Mouse (Mus musculus) urinary bladder, postnatal 25 days (tissue): ENCODE results near the gene Tarsl2.

Experiments
- DNase-seq: peaks from one replicate; pipeline ENCODE4 v3.0.0; 2022; ENCODE audit warnings: low spot score

Tarsl2 gene

DNA sequence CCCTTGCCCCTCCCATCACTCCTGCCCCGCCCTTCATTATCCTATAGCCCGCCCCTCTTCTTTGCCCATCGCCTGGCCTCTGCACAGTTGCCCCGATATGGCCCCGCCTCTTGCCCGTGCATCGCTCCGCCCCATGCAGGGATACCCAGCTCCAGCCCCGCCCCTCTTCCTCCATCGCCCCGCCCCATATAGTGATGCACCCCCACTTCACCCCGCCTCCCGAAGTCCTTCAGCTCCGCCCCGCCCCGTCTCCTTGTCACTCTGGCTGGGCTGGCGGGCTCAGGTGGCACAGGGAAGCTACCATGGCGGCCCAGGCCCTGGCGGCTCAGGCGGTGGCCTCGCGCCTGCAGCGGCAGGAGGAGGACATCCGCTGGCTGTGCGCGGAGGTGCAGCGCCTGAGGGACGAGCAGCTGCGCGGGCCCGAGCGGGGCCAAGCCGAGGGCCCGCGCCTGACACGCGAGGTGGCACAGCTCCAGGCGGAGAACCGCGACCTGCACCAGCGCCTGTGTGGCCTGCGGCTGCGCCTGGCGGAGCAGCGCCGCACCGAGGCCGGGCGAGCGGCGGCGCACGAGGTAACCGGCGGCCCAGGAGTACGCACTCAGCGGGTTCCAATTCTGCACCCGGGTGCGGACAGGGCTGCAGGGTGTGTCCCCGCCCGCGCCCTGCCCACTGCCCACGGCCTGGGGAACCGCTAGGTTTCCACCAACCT is at the start of gene Tarsl2:
Gene Tarsl2, plus strand, starts transcription at position 256 of the 709 bp plus-strand sequence.
- DNase-seq = peak; percentile 90

DNA sequence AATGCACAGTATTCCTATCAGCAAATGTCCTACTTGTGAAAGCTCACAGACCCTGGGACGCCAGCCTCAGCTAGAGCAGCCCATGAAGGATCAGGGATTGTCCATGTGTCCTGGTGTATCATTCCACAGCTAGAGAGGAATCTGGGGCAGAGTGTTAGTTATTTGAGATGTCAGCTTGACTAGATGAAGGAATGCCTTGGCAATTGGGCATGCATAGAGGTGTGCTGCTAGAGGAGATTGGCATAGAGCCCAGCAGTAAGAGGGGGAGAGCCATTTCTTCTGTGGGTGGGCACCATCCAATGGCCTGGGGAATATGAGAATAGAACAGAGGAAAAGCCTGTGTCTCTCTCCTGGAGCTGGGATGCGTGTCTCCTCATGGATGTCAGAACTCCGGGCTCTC is 38.6 kb upstream of the Tarsl2 start:
- DNase-seq = no peak

DNA sequence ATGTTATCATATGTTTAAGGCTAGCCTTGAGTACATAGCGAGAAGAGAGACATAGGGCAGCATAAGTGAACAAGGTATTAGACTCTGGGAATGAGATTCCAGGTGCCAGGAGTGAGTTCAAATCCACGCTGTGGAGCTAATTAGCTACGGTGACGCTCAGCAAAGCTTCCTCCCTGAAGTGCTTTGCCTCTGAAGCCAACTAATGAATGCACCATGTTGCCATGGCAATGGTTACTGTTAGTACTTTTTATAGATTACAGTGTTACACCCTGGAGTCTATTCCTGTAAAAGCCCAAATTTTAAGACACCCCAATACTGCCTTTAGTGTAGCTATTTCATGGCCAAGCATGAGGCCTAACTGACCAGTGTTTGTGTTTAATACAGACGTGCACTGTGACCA is 37.7 kb upstream of the Tarsl2 start:
- DNase-seq = no peak

DNA sequence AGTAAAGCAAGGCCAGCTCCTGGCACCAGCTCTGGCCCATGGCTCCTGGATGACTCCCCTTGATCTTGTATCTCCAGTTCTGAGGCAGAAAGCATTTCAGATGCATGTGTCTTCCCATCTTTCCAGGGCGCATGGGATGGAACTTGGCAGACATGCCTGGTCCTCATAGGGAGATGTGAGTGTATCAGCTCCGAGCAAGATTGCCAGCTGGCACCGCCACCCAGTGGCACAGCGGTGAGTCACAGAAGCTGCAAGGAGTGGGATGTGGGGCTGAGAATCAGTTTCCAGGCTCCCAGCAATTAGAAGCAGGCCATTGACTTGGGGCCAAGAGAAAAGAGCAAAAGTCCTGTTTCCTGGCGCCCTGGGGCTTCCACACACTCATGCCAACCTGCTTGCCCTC is 34.5 kb upstream of the Tarsl2 start:
- no peak for DNase-seq

DNA sequence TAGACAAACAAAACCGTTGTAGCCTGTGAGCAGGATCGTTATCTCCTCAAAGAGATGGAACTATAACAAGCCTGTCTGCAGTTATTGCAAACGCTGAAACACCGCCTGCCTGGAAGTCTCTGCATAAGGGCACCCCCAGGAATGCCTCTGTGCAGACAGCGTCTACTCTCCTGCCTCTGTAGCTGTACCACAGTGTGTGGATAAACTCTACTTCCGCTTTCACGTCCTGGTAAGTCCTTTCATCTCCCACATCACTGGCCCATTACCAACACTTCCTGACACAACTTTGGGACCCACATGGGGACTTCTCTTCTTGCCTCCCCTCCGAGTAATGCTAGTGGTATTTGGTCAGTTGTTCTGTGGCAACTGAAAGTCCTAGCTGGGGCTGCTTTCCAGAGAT is 34.0 kb upstream of the Tarsl2 start:
- no peak for DNase-seq

DNA sequence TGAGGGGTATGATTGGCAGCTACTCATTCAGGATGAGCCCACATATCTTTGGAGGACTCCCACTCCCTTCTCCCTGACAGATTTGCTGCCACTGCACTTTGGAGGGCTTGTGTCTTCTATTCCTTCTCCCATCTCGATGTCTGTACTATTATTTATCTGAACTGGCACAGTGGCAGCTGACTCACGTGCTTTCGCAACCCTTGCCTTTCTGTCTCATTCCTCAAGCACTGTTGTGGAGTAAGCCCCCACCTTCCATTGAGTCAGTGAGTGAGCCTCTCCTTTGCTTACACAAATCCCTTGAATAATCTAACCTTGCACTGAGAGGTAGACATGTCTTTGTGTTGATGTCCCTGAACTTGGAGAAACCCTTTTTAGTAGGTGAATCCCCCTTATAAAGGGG is 33.4 kb upstream of the Tarsl2 start:
- DNase-seq = no peak

DNA sequence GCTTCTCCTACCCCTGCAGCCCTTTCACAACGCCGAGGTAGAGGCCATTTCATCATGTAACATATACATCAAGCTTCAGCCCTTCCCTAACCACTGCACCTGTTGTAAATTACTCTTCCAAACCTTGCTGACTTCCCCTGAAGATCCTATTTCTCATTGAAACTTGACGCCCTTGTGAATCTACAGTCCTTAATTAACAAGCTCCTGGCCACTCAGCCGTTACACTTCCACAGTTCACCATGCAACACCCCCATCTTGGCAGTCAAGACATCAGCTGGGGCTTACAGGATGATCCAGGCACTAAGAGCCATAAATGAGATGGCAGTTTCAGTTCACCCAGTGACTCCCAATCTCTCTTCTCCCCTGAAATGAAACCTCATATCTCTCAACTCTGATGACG is 31.0 kb upstream of the Tarsl2 start:
- no peak for DNase-seq

DNA sequence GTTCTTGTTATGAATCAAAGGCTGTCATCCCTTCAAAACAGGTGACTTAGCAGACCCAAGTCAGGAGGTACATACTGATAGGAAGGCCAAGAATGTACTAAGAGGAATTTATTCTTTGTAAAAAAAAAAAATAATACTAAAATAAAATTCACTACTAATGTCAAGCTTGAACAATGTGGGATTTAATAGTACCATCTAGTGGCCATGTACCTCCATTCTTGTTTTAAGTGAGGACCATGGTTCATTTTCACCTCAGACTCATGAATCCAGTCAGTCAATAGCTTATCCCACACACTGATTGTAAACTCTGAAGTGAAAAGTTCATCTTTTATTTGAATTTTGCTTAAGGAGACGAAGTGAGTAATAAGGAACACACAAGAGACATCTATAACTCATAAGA is 25.9 kb upstream of the Tarsl2 start:
- DNase-seq = no peak

DNA sequence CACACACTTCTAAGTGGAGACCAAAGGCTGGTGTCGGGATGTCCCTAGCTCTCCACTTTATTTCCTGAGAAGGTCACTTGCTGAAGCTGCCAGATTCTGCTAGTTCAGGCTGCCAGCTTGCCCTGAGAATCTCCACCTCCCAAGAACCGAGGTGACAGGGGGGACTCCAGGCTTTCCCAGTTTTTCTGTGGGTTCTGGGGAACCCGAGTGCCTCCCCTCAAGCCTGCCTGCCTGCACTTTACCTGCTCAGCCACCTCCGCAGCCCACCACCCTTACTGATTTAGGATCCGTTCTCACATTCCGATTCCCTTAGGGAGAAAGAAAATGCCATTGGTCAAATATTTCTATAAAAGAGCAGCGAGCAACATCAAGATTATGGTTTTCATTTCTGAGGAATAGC is 24.0 kb upstream of the Tarsl2 start:
- no peak for DNase-seq

DNA sequence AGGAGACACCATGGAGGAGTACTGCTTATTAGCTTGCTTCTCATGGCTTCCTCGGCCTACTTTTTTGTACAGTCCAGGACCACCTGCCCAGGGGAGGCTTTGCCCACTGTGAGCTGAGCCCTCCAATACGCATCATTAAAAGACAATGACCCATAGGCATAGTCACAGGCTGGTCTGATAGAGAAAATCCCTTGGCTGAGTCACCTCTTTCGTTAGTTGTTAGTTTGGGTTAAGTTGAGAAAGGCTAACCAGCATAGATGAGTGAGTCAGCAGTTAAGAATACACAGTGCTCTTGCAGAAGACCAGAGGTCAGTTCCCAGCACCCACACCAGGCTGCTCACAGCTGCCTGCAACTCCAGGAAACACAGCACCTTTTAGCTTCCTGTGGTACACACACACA is 21.4 kb upstream of the Tarsl2 start:
- DNase-seq = no peak

DNA sequence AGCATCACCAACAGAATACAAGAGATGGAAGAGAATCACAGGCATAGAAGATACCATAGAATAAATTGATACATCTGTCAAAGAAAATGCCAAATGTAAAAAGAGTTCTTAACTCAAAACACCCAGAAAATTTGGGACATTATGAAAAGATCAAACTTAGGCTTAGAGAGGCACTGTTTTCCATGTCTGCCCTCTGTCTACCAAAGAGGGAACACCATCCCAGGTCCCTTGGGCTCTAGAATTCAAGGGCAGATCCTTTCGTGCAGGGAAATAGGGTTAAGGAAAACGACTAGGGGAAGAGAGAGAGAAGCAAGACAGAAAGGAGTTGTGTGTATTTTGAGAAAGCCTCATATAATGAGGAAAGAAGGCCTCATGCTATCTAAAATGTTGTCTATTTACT is 19.2 kb upstream of the Tarsl2 start:
- no peak for DNase-seq

DNA sequence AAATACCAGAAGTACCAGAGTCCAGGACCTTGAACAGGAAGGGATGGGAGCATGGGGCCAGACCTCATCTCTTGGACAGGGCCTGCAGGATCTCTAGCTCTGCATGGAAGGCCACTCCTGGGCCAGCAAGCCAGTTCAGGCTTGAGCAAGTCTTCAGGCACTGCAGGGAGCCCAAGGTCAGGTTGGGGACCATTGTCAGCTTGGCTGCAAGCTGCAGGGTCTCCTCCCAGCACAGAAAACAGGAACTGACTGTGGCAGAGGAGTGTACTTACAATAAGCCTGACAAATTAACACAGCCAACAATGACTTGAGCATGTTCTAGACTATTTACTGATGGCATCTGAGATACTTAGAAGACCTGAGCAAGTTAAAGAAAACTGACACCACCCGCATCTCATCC is 14.9 kb upstream of the Tarsl2 start:
- no peak for DNase-seq

DNA sequence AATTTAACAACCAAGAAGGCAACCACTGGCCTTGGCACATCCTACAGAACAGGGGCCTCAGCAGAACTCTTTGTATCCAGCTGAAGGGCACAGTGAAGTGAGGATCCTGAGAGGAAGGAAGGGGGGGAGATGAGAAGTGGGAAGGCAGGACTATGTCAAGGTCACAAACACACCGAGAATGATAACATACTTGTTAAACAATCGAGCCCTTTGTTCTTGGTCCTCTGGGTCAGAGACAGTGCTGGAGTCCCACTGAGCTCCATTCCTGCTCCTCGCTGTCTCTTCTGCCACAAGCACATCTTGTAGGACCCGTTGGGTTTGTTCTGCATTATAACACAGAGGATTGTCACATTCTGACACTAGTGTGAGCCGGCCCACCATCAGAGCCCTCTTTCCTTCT is 14.0 kb upstream of the Tarsl2 start:
- DNase-seq = no peak

DNA sequence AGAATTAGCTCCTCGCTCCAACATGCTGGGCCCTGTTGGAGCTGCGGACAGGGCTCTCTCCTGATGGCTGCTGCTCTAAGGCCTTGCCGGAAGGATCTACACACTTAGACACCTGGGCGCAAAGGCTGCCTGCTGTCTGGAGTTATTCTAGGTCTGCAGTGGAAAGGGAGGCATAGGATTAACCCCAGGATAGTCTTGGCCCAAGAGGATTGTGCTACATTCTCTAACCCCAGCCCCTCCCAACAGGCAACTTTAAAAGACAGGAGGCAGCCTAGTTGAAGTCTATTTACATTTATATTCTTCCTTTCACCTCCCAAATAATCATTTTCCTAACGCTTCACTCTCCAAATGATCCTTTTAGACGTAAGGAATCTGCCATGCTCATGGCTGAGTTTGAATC is 8.9 kb upstream of the Tarsl2 start:
- no peak for DNase-seq

DNA sequence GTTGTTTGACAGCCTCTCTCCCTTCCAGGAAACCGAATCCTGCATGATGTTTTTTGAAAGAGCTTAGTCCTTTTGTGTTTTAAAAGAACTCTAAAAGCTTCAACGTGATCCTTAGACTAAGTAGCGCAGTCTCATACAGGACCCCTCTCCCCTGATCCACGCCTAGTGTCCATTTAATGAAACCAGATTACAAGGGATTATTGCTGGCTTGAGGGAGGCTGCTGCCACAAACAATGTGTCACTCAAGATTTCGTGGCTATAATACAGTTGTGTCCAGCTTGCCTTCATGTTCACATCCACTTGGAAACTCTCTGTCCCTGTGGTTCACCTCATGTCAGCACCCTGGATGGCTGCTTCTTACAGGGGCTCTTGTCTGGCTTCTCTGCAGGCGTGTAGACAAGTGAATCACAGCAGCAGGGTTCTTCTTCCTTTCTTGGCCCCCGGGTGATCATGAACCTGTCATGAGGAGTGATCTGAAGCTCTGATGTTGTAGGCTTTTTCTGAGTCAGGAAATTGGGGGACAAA is 8.3 kb upstream of the Tarsl2 start:
- no peak for DNase-seq

DNA sequence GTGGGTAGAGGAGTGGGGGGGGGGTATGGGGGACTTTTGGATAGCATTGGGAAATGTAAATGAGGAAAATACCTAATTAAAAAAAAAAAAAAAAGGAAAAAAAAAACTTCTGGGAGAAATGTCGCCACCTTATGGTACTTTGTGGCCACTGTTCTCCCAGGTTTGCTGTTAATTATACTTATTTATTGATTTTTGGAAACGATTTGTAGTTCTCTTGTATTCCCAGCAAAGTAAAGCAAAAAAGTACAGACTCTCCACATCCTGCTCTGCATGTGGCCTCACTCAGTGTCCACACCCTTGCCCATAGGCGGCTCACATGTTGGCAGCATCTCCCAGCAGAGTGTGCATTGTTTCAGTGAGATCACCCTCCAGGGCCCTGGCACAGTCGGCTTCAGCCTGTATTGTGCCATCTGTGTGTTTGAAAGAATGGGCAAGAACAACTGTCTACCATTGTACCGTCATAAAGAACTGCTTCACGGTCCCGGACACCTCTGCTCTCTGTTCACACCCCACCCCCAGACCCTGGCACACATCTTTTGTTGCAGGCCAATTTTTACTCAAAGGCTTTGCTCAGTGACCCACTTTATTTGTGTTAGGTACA is 6.4 kb upstream of the Tarsl2 start:
- DNase-seq = no peak

DNA sequence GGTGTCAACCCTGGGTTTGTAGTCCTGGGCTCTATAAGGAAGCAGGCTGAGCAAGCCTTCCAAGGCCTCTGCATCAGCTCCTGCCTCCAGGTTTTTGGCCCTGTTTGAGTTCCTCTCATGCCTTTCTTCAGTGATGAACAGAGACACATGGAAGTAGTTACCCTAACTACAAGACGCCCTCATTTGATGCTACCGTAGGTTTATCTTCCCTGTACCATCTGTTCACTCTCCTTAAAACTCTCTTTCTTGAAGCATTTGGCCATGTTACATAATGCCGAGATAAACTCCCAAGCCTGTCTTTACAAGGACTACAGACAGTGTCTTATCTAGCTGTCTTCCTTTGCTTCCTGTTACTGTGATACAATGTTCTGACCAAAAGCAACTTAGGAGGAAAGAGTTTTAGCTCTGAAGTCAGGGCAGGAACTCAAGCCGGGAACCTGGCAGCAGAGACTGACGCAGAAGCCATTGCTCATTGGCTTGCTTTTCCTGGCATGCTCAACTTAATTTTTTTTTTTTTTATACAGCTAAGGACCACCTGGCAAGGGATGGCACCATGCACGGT is 4.8 kb upstream of the Tarsl2 start:
- DNase-seq = no peak

DNA sequence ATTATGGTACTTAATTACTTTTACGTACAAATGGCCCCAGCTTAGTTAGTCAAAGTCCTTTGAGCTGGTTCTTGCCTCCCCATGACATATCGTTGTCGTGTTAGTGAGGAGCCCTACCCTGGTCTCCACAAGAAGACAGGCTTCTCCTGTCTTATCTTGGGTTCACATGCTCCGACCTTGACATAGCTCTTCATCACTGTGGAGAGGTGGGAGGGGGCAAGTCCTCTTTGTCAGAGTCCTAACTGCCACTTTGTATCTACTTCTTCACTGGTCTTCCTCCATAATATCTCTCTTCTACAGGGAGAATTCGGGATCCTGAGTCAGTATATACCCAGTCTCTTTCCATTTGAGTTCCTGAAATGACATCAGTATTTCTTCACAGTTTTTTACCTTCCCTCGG is 4.0 kb upstream of the Tarsl2 start:
- no peak for DNase-seq

DNA sequence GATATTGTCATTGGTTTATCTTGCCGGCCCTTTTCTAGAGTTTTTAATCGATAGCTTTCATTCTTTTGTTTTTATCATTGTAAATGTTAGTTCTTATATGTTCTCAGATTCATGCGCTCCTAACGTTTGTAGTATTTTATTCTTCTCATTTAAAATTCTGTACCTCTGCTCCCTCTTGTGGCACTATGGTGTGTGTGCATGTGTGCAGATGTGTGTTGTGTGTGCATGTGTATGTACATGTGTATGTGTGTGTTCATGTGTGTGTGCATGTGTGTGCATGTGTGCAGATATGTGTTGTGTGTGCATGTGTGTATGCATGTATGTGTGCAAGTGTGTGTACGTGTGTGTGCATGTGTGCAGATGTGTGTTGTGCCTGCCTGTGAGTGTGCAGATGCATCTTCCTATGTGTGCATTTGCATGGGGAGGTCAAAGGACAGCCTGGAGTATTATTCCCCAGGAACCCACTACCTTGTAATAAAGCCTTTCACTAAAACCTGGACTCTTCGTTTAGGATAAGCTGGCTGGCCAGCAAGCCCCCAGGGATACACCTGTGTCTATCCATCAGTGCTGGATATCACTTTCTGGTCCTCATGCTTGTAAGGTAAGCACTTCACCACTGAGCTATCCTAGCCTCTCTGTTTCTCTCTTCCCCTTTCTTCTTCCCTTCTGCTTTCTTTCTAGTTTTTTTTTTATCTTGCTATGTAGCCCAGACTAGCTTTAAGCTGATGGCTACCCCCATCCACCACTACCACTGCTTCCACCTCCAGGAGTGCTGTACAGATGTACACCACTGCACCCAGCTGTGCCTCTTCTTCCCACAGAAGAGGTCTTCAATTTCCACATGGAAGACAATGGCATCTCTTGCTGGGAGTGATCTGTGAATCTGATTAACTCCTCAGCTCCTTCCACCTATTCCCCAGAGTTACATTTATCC is 2.1 kb upstream of the Tarsl2 start:
- DNase-seq = no peak

DNA sequence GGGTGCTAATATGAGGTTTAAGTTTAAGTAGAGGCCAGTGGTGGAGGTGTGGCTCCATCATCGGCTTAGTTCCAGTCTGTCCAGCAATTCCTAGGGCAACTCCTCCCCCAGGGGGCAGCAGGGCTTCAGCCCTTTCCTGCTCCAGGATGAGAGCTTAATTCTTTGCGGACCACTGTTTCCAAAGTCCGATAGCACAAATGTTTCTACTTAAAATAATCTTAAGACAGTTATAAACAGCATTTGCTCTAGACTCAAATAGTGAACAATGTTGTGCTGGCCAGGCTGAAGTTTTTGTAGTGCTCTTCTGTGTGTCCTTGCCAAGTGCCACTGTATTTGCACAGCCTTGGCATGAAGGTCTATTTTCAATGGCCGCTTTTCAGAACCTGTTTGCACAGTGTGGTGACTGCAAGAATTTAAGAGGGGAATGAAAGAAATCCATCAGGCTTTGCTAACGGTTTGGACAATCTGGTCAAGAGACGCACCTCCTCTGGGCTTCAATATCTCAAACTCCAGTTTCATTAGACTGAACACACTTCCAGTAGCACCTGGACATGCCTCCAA is 757 bp upstream of the Tarsl2 start:
- no peak for DNase-seq

DNA sequence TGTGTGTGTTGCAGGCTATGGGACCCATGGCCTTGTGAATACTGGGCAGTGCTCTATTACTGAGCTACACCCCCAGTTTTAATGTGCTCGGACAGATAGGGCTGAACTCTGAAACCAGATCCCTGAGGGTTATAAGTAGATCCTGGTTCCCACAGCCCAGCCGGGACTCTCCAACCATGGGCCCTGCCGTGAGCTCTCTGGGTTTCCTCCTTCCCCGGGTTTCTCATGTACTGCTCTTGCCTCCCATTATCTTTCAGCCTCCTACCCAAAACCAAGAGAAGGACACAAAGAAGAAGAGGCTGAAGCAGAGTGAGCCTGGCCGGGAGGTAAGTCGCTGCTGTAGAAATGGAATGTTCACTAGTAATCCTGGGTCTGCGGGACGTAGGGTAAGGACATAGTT is 1.3 kb downstream of the Tarsl2 start:
- no peak for DNase-seq

DNA sequence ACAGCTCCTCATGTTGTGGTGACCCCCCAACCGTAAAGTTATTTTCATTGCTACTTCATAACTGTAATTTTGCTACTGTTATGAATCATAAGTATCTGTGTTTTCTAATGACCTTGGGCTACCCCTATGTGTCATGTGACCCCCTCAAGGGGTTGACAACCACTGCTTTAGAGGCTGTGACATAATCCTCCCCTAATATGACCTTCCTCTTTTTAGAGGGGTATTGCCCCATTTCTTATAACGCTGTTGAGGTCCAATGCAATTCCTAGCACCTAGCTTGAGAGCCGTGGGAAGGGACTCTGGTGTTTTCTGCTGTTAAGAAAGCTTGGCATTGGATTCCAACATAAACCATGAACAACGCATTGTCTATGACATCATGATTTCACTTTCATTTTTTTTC is 6.0 kb downstream of the Tarsl2 start:
- no peak for DNase-seq
